Mouse (Mus musculus) splenic B cell, adult 2 months (primary cell): ENCODE data around the gene Tenm3.

Source experiments
- DNase-seq: peaks from one replicate; pipeline ENCODE4 v3.0.0-alpha.2; 2011; ENCODE audit warnings: low read depth, low spot score
- H3K27me3 ChIP-seq: 2 replicates; pipeline ENCODE4 v1.6.1; 2012; ENCODE audit warnings: mild to moderate bottlenecking, low read length, moderate library complexity, mixed read lengths; ENCODE audit not compliant: control insufficient read depth, poor library complexity, insufficient read depth, severe bottlenecking
- H3K36me3 ChIP-seq: 2 replicates; pipeline ENCODE4 v1.6.1; 2012; ENCODE audit warnings: mild to moderate bottlenecking, low read length, moderate library complexity, mixed read lengths; ENCODE audit not compliant: control insufficient read depth, poor library complexity, insufficient read depth, severe bottlenecking

The Tenm3 gene

GRCm38 (mm10) chr8:48843931-48844285 is at the start of gene Tenm3:
Tenm3 (minus strand) TSS chr8:48843951.
- no peak for DNase-seq
- Histone ChIP-seq H3K36me3 (no peaks in the 10 kb centered on the region), H3K27me3 (peaks cover 3% of the 10 kb centered on the region; the same call in 1 of the 2 replicates)

- no peak for DNase-seq
- Histone ChIP-seq H3K36me3 (no peaks in the 10 kb centered on the region), H3K27me3 (no peaks in the 10 kb centered on the region; the same call in 1 of the 2 replicates)
Measured at GRCm38 (mm10) chr8:48890216-48890765, 46.5 kb upstream of the Tenm3 start.

- DNase-seq, result no peak
- no peaks in the 10 kb centered on the region; the same call in 1 of the 2 replicates for H3K27me3 ChIP-seq
Measured at GRCm38 (mm10) chr8:48884270-48884669, 40.5 kb upstream of the Tenm3 start.

GRCm38 (mm10) chr8:48880585-48880984 is 36.8 kb upstream of the Tenm3 start:
- Histone ChIP-seq H3K27me3 (no peaks in the 10 kb centered on the region; the same call in 1 of the 2 replicates), H3K36me3 (no peaks in the 10 kb centered on the region)
- DNase-seq, result no peak

More at GRCm38 (mm10) chr8:48884270-48884669, 40.5 kb upstream of the Tenm3 start:
- no peaks in the 10 kb centered on the region for H3K36me3 ChIP-seq

- DNase-seq, result no peak
- Histone ChIP-seq H3K27me3 (no peaks in the 10 kb centered on the region), H3K36me3 (no peaks in the 10 kb centered on the region)
Measured at GRCm38 (mm10) chr8:48865972-48866371, 22.2 kb upstream of the Tenm3 start.

- DNase-seq, result no peak
- Histone ChIP-seq H3K27me3 (no peaks in the 10 kb centered on the region), H3K36me3 (no peaks in the 10 kb centered on the region)
Measured at GRCm38 (mm10) chr8:48865485-48865884, 21.7 kb upstream of the Tenm3 start.

GRCm38 (mm10) chr8:48850223-48851010 is 6.7 kb upstream of the Tenm3 start:
- DNase-seq, result no peak

GRCm38 (mm10) chr8:48849091-48849616 is 5.4 kb upstream of the Tenm3 start:
- DNase-seq, result no peak
- Histone ChIP-seq H3K27me3 (peaks cover 1% of the 10 kb centered on the region; the same call in 1 of the 2 replicates), H3K36me3 (no peaks in the 10 kb centered on the region)

More at GRCm38 (mm10) chr8:48850223-48851010, 6.7 kb upstream of the Tenm3 start:
- 0 out of 2 replicates have a peak, but pooled peaks cover 1% of the 10 kb centered on the region for H3K27me3 ChIP-seq
- no peaks in the 10 kb centered on the region for H3K36me3 ChIP-seq

- DNase-seq, result no peak
- Histone ChIP-seq H3K27me3 (peaks cover 3% of the 10 kb centered on the region; the same call in 1 of the 2 replicates), H3K36me3 (no peaks in the 10 kb centered on the region)
Measured at GRCm38 (mm10) chr8:48844961-48845360, 1.2 kb upstream of the Tenm3 start.

- DNase-seq, result no peak
- Histone ChIP-seq H3K36me3 (no peaks in the 10 kb centered on the region), H3K27me3 (peaks cover 3% of the 10 kb centered on the region; the same call in 1 of the 2 replicates)
Measured at GRCm38 (mm10) chr8:48844370-48844905, 687 bp upstream of the Tenm3 start.

GRCm38 (mm10) chr8:48842991-48843930 is 490 bp downstream of the Tenm3 start:
- DNase-seq, result no peak
- H3K27me3 ChIP-seq, result peaks cover 3% of the 10 kb centered on the region; the same call in 1 of the 2 replicates
- H3K36me3 ChIP-seq, result no peaks in the 10 kb centered on the region

GRCm38 (mm10) chr8:48842516-48842990 is 1.2 kb downstream of the Tenm3 start:
- Histone ChIP-seq H3K27me3 (peaks cover 3% of the 10 kb centered on the region; the same call in 1 of the 2 replicates), H3K36me3 (no peaks in the 10 kb centered on the region)
- DNase-seq, result no peak

GRCm38 (mm10) chr8:48842035-48842434 is 1.7 kb downstream of the Tenm3 start:
- DNase-seq, result no peak
- no peaks in the 10 kb centered on the region for H3K36me3 ChIP-seq
- peaks cover 2% of the 10 kb centered on the region; the same call in 1 of the 2 replicates for H3K27me3 ChIP-seq

GRCm38 (mm10) chr8:48835745-48836144 is 8.0 kb downstream of the Tenm3 start:
- Histone ChIP-seq H3K36me3 (no peaks in the 10 kb centered on the region), H3K27me3 (no peaks in the 10 kb centered on the region)
- no peak for DNase-seq
